Mouse (Mus musculus): ENCODE results near the gene Msmo1.

GRCm38 (mm10) chr8:64712499-64712898, 21.1 kb downstream of the Msmo1 start:
- TF ChIP-seq TAL1 (IDR thresholded peaks at IDR 0.05; ENCODE audit: low read length) (no peak), GATA1 (IDR thresholded peaks at IDR 0.05; ENCODE audit: low read length) (no peak)

Data from erythroblast, embryonic 14.5 days (primary cell).